Mouse (Mus musculus): ENCODE data around the gene Bloc1s6.
A peak's percentile ranks its signal among the peaks of the same experiment; 100 is the strongest.

Gene Bloc1s6

GRCm38 (mm10) chr2:122765071-122765793 is 26.9 kb downstream of the Bloc1s6 start, which contains the start of gene Sqor:
Gene Sqor, plus strand, starts transcription at chr2:122765237.
- DNase-seq (ENCODE audit: low spot score in 2 of 2), result peak; percentile 12 to 20

- DNase-seq (ENCODE audit: low spot score in 2 of 2), result no peak
These were observed 27.5 kb downstream of the Bloc1s6 start for GRCm38 (mm10) chr2:122765794-122766145.

GRCm38 (mm10) chr2:122771002-122771401 is 32.7 kb downstream of the Bloc1s6 start:
- no peak for DNase-seq (ENCODE audit: low spot score in 2 of 2)

- no peak for DNase-seq (ENCODE audit: low spot score in 2 of 2)
These were observed 34.6 kb downstream of the Bloc1s6 start for GRCm38 (mm10) chr2:122772899-122773298.

GRCm38 (mm10) chr2:122775491-122775890 is 37.2 kb downstream of the Bloc1s6 start:
- DNase-seq (ENCODE audit: low spot score in 2 of 2), result no peak

GRCm38 (mm10) chr2:122776823-122777222 is 38.5 kb downstream of the Bloc1s6 start:
- peak; percentile 10 to 31 for DNase-seq (ENCODE audit: low spot score in 2 of 2)

- DNase-seq (ENCODE audit: low spot score in 2 of 2), result no peak
These were observed 41.7 kb downstream of the Bloc1s6 start for GRCm38 (mm10) chr2:122779967-122780366.

GRCm38 (mm10) chr2:122780447-122780846 is 42.1 kb downstream of the Bloc1s6 start:
- DNase-seq (ENCODE audit: low spot score in 2 of 2), result no peak

GRCm38 (mm10) chr2:122781590-122782356 is 43.5 kb downstream of the Bloc1s6 start:
- DNase-seq (ENCODE audit: low spot score in 2 of 2), result no peak

GRCm38 (mm10) chr2:122783730-122784129 is 45.4 kb downstream of the Bloc1s6 start:
- no peak for DNase-seq (ENCODE audit: low spot score in 2 of 2)

- no peak for DNase-seq (ENCODE audit: low spot score in 2 of 2)
These were observed 46.4 kb downstream of the Bloc1s6 start for GRCm38 (mm10) chr2:122784701-122785100.

GRCm38 (mm10) chr2:122786167-122786566 is 47.9 kb downstream of the Bloc1s6 start:
- no peak for DNase-seq (ENCODE audit: low spot score in 2 of 2)

GRCm38 (mm10) chr2:122789311-122789710 is 51.0 kb downstream of the Bloc1s6 start:
- DNase-seq (ENCODE audit: low spot score in 2 of 2), result no peak

- no peak for DNase-seq (ENCODE audit: low spot score in 2 of 2)
These were observed 51.4 kb downstream of the Bloc1s6 start for GRCm38 (mm10) chr2:122789730-122790129.

Data from frontal cortex, postnatal 10 days (tissue).